Mouse (Mus musculus) MEL (cell line): ENCODE data around the gene Tex26. TPM values are rescaled to one million over a fixed set of nuclear protein-coding genes. Genes with fewer than 3 reads are reported as not detected.

Experiments used
- DNase-seq: peaks from one replicate; pipeline ENCODE4 v3.0.0; 2011; ENCODE audit warnings: low read depth, low spot score
- H3K27ac ChIP-seq: 2 replicates; pipeline ENCODE4 v1.5.1; 2012; ENCODE audit warnings: low read depth, mild to moderate bottlenecking, control low read depth, low read length, moderate library complexity; ENCODE audit not compliant: control insufficient read depth
- H3K27me3 ChIP-seq, 2 experiments: fragments of 150-350 bp in 1 of 2; sonication (generic) in 1 of 2; 2 replicates each; pipeline ENCODE4 v1.6.1; 2012; ENCODE audit warnings: low read length in 2 of 2, mild to moderate bottlenecking in 2 of 2, improper control_type of control experiment in 1 of 2, moderate library complexity in 1 of 2; ENCODE audit not compliant: insufficient read depth in 2 of 2, control insufficient read depth in 1 of 2
- H3K36me3 ChIP-seq, 2 experiments: 2 replicates each; pipeline ENCODE4 v1.6.1; 2012 to 2014; ENCODE audit warnings: low read length in 2 of 2, improper control_type of control experiment in 1 of 2, inconsistent platforms in 1 of 2, mild to moderate bottlenecking in 1 of 2; ENCODE audit not compliant: insufficient read depth in 2 of 2, control insufficient read depth in 1 of 2
- H3K4me1 ChIP-seq, 2 experiments: fragments of 150-350 bp in 1 of 2; sonication (generic) in 1 of 2; 2 replicates each; pipeline ENCODE4 v1.6.1; 2012; ENCODE audit warnings: low read length in 2 of 2, improper control_type of control experiment in 1 of 2, mild to moderate bottlenecking in 1 of 2; ENCODE audit not compliant: insufficient read depth in 2 of 2, control insufficient read depth in 1 of 2
- H3K4me3 ChIP-seq, 2 experiments: fragments of 150-350 bp in 1 of 2; sonication (generic) in 1 of 2; 2 replicates each; pipeline ENCODE4 v1.5.1; 2012; ENCODE audit warnings: low read depth in 2 of 2, low read length in 2 of 2, mild to moderate bottlenecking in 2 of 2, moderate library complexity in 2 of 2, control low read depth in 1 of 2, improper control_type of control experiment in 1 of 2; ENCODE audit not compliant: control insufficient read depth in 1 of 2, insufficient read depth in 1 of 2
- H3K79me2 ChIP-seq: 2 replicates; pipeline ENCODE4 v1.6.1; 2012; ENCODE audit warnings: mild to moderate bottlenecking, low read length, moderate library complexity; ENCODE audit not compliant: control insufficient read depth, poor library complexity, insufficient read depth
- H3K9ac ChIP-seq: 2 replicates; pipeline ENCODE4 v1.6.1; 2012; ENCODE audit warnings: low read depth, mild to moderate bottlenecking, control low read depth, low read length, moderate library complexity; ENCODE audit not compliant: control insufficient read depth, poor library complexity, severe bottlenecking
- H3K9me3 ChIP-seq: fragments of 150-350 bp; sonication (generic); replicated peaks from 2 replicates; pipeline ENCODE4 v1.6.1; 2012; ENCODE audit warnings: mild to moderate bottlenecking, low read length, improper control_type of control experiment, moderate library complexity; ENCODE audit not compliant: insufficient read depth
- BHLHE40 ChIP-seq: IDR thresholded peaks from 2 replicates; pipeline ENCODE4 v1.6.1; 2012; ENCODE audit warnings: low read depth, mild to moderate bottlenecking, inconsistent platforms, low read length, improper control_type of control experiment, borderline replicate concordance
- CHD2 ChIP-seq: IDR thresholded peaks from 2 replicates; pipeline ENCODE4 v1.6.1; 2011; ENCODE audit warnings: low read length, improper control_type of control experiment
- CTCF ChIP-seq, 3 experiments: IDR thresholded peaks in 2 of 3; conservative IDR thresholded peaks in 1 of 3; 2 replicates each; pipeline ENCODE4 v1.5.1; 2011 to 2012; ENCODE audit warnings: low read length in 3 of 3, low read depth in 2 of 3, mild to moderate bottlenecking in 2 of 3, improper control_type of control experiment in 1 of 3, inconsistent platforms in 1 of 3, mixed read lengths in 1 of 3, moderate library complexity in 1 of 3; ENCODE audit not compliant: control insufficient read depth in 1 of 3, insufficient read depth in 1 of 3, poor library complexity in 1 of 3, severe bottlenecking in 1 of 3
- EP300 ChIP-seq, 2 experiments: IDR thresholded peaks; 2 replicates each; pipeline ENCODE4 v1.6.1; 2011; ENCODE audit warnings: improper control_type of control experiment in 2 of 2, low read length in 2 of 2, low read depth in 1 of 2, mild to moderate bottlenecking in 1 of 2
- GABPA ChIP-seq: IDR thresholded peaks from 2 replicates; pipeline ENCODE4 v1.6.1; 2012; ENCODE audit warnings: low read depth, mild to moderate bottlenecking, inconsistent platforms, low read length, improper control_type of control experiment, moderate library complexity
- GATA1 ChIP-seq: IDR thresholded peaks from 2 replicates; pipeline ENCODE4 v1.6.1; 2011; ENCODE audit warnings: low read depth, low read length, improper control_type of control experiment
- MAX ChIP-seq: IDR thresholded peaks from 2 replicates; pipeline ENCODE4 v1.6.1; 2011; ENCODE audit warnings: low read length, improper control_type of control experiment
- MXI1 ChIP-seq: IDR thresholded peaks from 2 replicates; pipeline ENCODE4 v1.6.1; 2011; ENCODE audit warnings: mild to moderate bottlenecking, low read depth, low read length, improper control_type of control experiment
- POLR2A ChIP-seq, 2 experiments: IDR thresholded peaks; 2 replicates each; pipeline ENCODE4 v1.6.1; 2011 to 2012; ENCODE audit warnings: low read length in 2 of 2, mild to moderate bottlenecking in 2 of 2, control low read depth in 1 of 2, improper control_type of control experiment in 1 of 2, low read depth in 1 of 2, moderate library complexity in 1 of 2; ENCODE audit not compliant: control insufficient read depth in 1 of 2, insufficient read depth in 1 of 2, poor library complexity in 1 of 2
- POLR2AphosphoS2 ChIP-seq: IDR thresholded peaks from 2 replicates; pipeline ENCODE4 v1.6.1; 2011; ENCODE audit warnings: low read length, improper control_type of control experiment
- POLR2AphosphoS5 ChIP-seq: IDR thresholded peaks from 2 replicates; pipeline ENCODE4 v1.6.1; 2012; ENCODE audit warnings: low read depth, borderline replicate concordance, mild to moderate bottlenecking, inconsistent platforms, low read length, moderate library complexity, mixed read lengths
- RAD21 ChIP-seq: IDR thresholded peaks from 2 replicates; pipeline ENCODE4 v1.6.1; 2011; ENCODE audit warnings: mild to moderate bottlenecking, low read depth, low read length, improper control_type of control experiment
- RCOR1 ChIP-seq: IDR thresholded peaks from 2 replicates; pipeline ENCODE4 v1.6.1; 2012; ENCODE audit warnings: low read depth, mild to moderate bottlenecking, inconsistent platforms, low read length, improper control_type of control experiment
- SMC3 ChIP-seq: IDR thresholded peaks from 2 replicates; pipeline ENCODE4 v1.6.1; 2011; ENCODE audit warnings: low read depth, low read length, improper control_type of control experiment
- TAL1 ChIP-seq: IDR thresholded peaks from 2 replicates; pipeline ENCODE4 v1.6.1; 2012; ENCODE audit warnings: mild to moderate bottlenecking, inconsistent platforms, low read length, moderate library complexity, mixed read lengths
- TBP ChIP-seq: IDR thresholded peaks from 2 replicates; pipeline ENCODE4 v1.8.0; 2011; ENCODE audit warnings: low read depth, low read length, improper control_type of control experiment
- USF2 ChIP-seq, 2 experiments: IDR thresholded peaks; 2 replicates each; pipeline ENCODE4 v1.6.1; 2011 to 2012; ENCODE audit warnings: improper control_type of control experiment in 2 of 2, low read length in 2 of 2, borderline replicate concordance in 1 of 2, inconsistent platforms in 1 of 2, low read depth in 1 of 2, mild to moderate bottlenecking in 1 of 2; ENCODE audit not compliant: insufficient read depth in 1 of 2
- ZC3H11A ChIP-seq: IDR thresholded peaks from 2 replicates; pipeline ENCODE4 v1.6.1; 2012; ENCODE audit warnings: low read depth, mild to moderate bottlenecking, inconsistent platforms, low read length, improper control_type of control experiment
- ZMIZ1 ChIP-seq: IDR thresholded peaks from 2 replicates; pipeline ENCODE4 v1.6.1; 2012; ENCODE audit warnings: low read depth, mild to moderate bottlenecking, inconsistent platforms, low read length, improper control_type of control experiment, moderate library complexity
- polyA plus RNA-seq, 2 experiments: library from polyadenylated mRNA; stranded (reverse) in 1 of 2; unstranded in 1 of 2; fragments of >175 nt in 1 of 2; fragments of >200 nt in 1 of 2; gene quantifications; 2 replicates each; pipeline versions ENCODE4 v1.2.1 to v1.2.4; 2012; ENCODE audit warnings: low replicate concordance in 2 of 2, low read depth in 1 of 2; ENCODE audit not compliant: insufficient read length in 2 of 2, insufficient read depth in 1 of 2, missing spikeins in 1 of 2
- total RNA-seq: library from RNA; depleted of rRNA; stranded (reverse); fragments of 300-350 nt; gene quantifications from 2 replicates; pipeline ENCODE4 v1.2.3, GENCODE M21; 2012

Gene Tex26
- total and polyA plus RNA-seq, 3 experiments, result not detected

GRCm38 (mm10) chr5:149412671-149413070, 26.8 kb upstream of the Tex26 start:
- Histone ChIP-seq H3K4me1 (peaks cover 4 to 7% of the 10 kb centered on the region in 2 experiments), H3K36me3 (no peaks in the 10 kb centered on the region), H3K27ac (no peak overlapping the region), H3K9ac (no peak overlapping the region), H3K27me3 (peaks cover 0 to 2% of the 10 kb centered on the region in 2 experiments; a peak in 1 of 4 replicates), H3K9me3 (no peaks in the 10 kb centered on the region), H3K4me3 (no peak overlapping the region), H3K79me2 (no peaks in the 10 kb centered on the region)
- TF ChIP-seq ZC3H11A (no peak), ZMIZ1 (no peak), CHD2 (no peak), MAX (no peak), POLR2A (IDR thresholded peaks at IDR 0.05; ENCODE audit: control insufficient read depth in 1 of 2, insufficient read depth in 1 of 2, low read depth in 1 of 2, low read length in 2 of 2, poor library complexity in 1 of 2) (no peak), POLR2AphosphoS2 (no peak), POLR2AphosphoS5 (no peak), TAL1 (no peak), TBP (no peak), EP300 (IDR thresholded peaks at IDR 0.05; ENCODE audit: low read depth in 1 of 2, low read length in 2 of 2) (no peak), RCOR1 (no peak)
- DNase-seq, result no peak

GRCm38 (mm10) chr5:149414369-149415167, 24.9 kb upstream of the Tex26 start:
- H3K36me3 ChIP-seq, result no peaks in the 10 kb centered on the region
- H3K27me3 ChIP-seq, result peaks cover 0 to 2% of the 10 kb centered on the region in 2 experiments; a peak in 1 of 4 replicates
- no peak overlapping the region for H3K27ac ChIP-seq
- DNase-seq, result peak; percentile 33
- H3K9me3 ChIP-seq, result no peaks in the 10 kb centered on the region
- TF ChIP-seq MXI1 (no peak), GATA1 (0 out of 2 replicates have a peak, but pooled peaks have one; percentile 11), EP300 (IDR thresholded peaks at IDR 0.05; ENCODE audit: low read depth in 1 of 2, low read length in 2 of 2) (peak in 1 of 2 experiments; percentile 39; a peak in 1 of 4 replicates), BHLHE40 (no peak)
- H3K79me2 ChIP-seq, result no peaks in the 10 kb centered on the region
- no peak overlapping the region for H3K4me3 ChIP-seq
- H3K9ac ChIP-seq, result no peak overlapping the region
- H3K4me1 ChIP-seq, result peaks cover 4 to 7% of the 10 kb centered on the region in 2 experiments

- no peaks in the 10 kb centered on the region for H3K36me3 ChIP-seq
- no peak overlapping the region for H3K4me3 ChIP-seq
- peaks cover 4 to 7% of the 10 kb centered on the region in 2 experiments for H3K4me1 ChIP-seq
- H3K79me2 ChIP-seq, result no peaks in the 10 kb centered on the region
- no peak overlapping the region for H3K9ac ChIP-seq
- peak; percentile 83 to 91 (median 87) for TF ChIP-seq CTCF (IDR thresholded peaks at IDR 0.05 in 2 of 3, conservative IDR thresholded peaks at IDR 0.05 in 1 of 3; ENCODE audit: control insufficient read depth in 1 of 3, insufficient read depth in 1 of 3, low read depth in 2 of 3, low read length in 3 of 3, poor library complexity in 1 of 3, severe bottlenecking in 1 of 3)
- peak; percentile 83 for TF ChIP-seq RAD21
- TF ChIP-seq SMC3, result peak; percentile 75
- peak; percentile 50; the same call in 1 of the 2 replicates for TF ChIP-seq ZC3H11A
- no peak for TF ChIP-seq USF2 (IDR thresholded peaks at IDR 0.05; ENCODE audit: borderline replicate concordance in 1 of 2, insufficient read depth in 1 of 2, low read depth in 1 of 2, low read length in 2 of 2)
- no peak for TF ChIP-seq GABPA
- H3K9me3 ChIP-seq, result no peaks in the 10 kb centered on the region
- peaks cover 4 to 5% of the 10 kb centered on the region in 2 experiments; a peak in 3 of 4 replicates for H3K27me3 ChIP-seq
- peak; percentile 71 for DNase-seq
- no peak overlapping the region for H3K27ac ChIP-seq
These were observed 22.1 kb upstream of the Tex26 start for GRCm38 (mm10) chr5:149417381-149417780.
